Mouse (Mus musculus) midbrain, embryonic 11.5 days (tissue): ENCODE data around the gene Sh3pxd2b. TPM values are rescaled to one million over a fixed set of nuclear protein-coding genes. Genes with fewer than 3 reads are reported as not detected.

Experiments used
- ATAC-seq: fragments of 200-750 bp; cut with Nextera tagmentation; 2 replicates; pipeline ENCODE4 v1.8.0; 2017; ENCODE audit warnings: moderate TSS enrichment, moderate library complexity; ENCODE audit not compliant: low FRiP score
- DNase-seq: peaks from one replicate; pipeline ENCODE4 v3.0.0; 2015; ENCODE audit warnings: low spot score; ENCODE audit errors: missing footprints
- H3K27ac ChIP-seq: fragments of 300-500 bp; sonication (generic); 2 replicates; pipeline ENCODE4 v1.5.1; 2014; ENCODE audit warnings: low read depth, low read length
- H3K27me3 ChIP-seq: fragments of 300-500 bp; sonication (generic); 2 replicates; pipeline ENCODE4 v1.6.1; 2014; ENCODE audit warnings: mild to moderate bottlenecking, low read length, moderate library complexity, mixed read lengths; ENCODE audit not compliant: control insufficient read depth, insufficient read depth
- H3K36me3 ChIP-seq: fragments of 300-500 bp; sonication (generic); 2 replicates; pipeline ENCODE4 v1.6.1; 2014; ENCODE audit warnings: mild to moderate bottlenecking, low read length, moderate library complexity, mixed read lengths; ENCODE audit not compliant: control insufficient read depth, insufficient read depth
- H3K4me1 ChIP-seq: fragments of 300-500 bp; sonication (generic); 2 replicates; pipeline ENCODE4 v1.6.1; 2014; ENCODE audit warnings: low read length; ENCODE audit not compliant: control insufficient read depth, insufficient read depth
- H3K4me2 ChIP-seq: fragments of 300-500 bp; sonication (generic); 2 replicates; pipeline ENCODE4 v1.6.1; 2014; ENCODE audit warnings: mild to moderate bottlenecking, moderate library complexity
- H3K4me3 ChIP-seq: fragments of 300-500 bp; sonication (generic); 2 replicates; pipeline ENCODE4 v1.5.1; 2014; ENCODE audit warnings: low read depth, low read length
- H3K9ac ChIP-seq: fragments of 300-500 bp; sonication (generic); 2 replicates; pipeline ENCODE4 v1.6.1; 2014; ENCODE audit warnings: low read length
- H3K9me3 ChIP-seq: fragments of 300-500 bp; sonication (generic); 2 replicates; pipeline ENCODE4 v1.6.1; 2016; ENCODE audit warnings: low read length; ENCODE audit not compliant: control insufficient read depth
- WGBS: fragments of 180-500 bp; shearing (Covaris S2); extraction: QIAGEN DNeasy Blood & Tissue Kit; methylation state at CpG from one replicate; pipeline ENCODE4 v1.1.7; 2014; 5-methylcytosine and 5-hydroxymethylcytosine counted together
- polyA plus RNA-seq: library from polyadenylated mRNA; unstranded; fragments of >200 nt; fragmentation: Nextera tagmentation; extraction: Ambion mirVana; gene quantifications from 2 replicates; pipeline ENCODE4 v1.2.1, GENCODE M21; 2014

The Sh3pxd2b gene
- polyA plus RNA-seq, 1 experiment from 2014 or later: 23.2 TPM

DNA sequence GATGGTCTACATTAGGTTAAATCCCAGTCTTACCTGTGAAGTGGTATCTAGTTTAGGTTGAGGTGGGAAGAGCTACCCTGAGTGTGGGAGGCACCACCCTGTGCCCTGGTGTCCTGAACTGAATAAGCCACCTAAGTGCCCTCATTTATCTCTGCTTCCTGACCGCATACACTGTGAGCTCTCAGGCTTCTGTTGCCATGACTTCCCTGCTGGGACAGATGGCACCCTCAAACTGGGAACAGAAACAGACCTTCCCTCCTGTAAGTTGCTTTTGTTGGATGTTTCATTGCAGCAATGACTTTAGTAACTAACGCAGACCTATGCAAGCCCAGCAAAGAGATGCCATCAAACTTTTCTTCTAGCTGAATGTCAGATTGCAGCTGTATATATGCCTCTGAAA is 14.4 kb upstream of the Sh3pxd2b start:
- H3K4me3 ChIP-seq: no peak overlapping the region
- WGBS: 90% methylated on average over 2 of the region's 2 CpGs
- H3K9ac ChIP-seq: no peak overlapping the region
- ATAC-seq: no peak
- H3K4me1 ChIP-seq: no peaks in the 10 kb centered on the region
- no peaks in the 10 kb centered on the region for H3K27me3 ChIP-seq
- no peaks in the 10 kb centered on the region for H3K9me3 ChIP-seq
- no peaks in the 10 kb centered on the region for H3K36me3 ChIP-seq
- H3K27ac ChIP-seq: no peak overlapping the region
- no peak for DNase-seq
- H3K4me2 ChIP-seq: no peak overlapping the region

DNA sequence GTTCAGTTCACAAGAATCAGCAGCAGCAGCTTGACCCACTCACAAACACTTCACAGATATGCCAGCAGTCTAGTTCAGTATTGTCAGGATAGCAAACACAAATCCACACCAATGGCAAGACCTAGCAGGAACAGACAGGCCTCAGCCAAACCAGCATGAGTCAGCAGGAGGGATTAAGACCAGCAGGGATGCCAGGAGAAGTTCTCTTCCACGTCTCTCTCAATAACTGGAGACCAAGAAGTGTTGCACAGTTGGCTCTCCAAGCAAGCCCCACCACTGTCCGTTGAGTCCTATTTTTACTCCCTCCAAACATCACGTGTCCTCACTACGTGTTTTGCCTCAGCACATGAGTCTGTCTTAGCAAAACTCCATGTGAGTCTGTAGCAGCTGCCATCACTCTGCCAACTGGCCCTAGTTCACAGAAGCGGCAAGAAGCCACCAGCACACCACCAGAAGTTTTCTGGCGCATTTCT is 11.1 kb upstream of the Sh3pxd2b start:
- DNase-seq (no peak), ATAC-seq (no peak)
- H3K27ac ChIP-seq: no peak overlapping the region
- no peak overlapping the region for H3K4me3 ChIP-seq
- no peak overlapping the region for H3K4me2 ChIP-seq
- H3K4me1 ChIP-seq: no peaks in the 10 kb centered on the region
- H3K9ac ChIP-seq: no peak overlapping the region
- H3K36me3 ChIP-seq: no peaks in the 10 kb centered on the region
- H3K9me3 ChIP-seq: no peaks in the 10 kb centered on the region
- H3K27me3 ChIP-seq: no peaks in the 10 kb centered on the region
- 84% methylated on average over 6 of the region's 6 CpGs for WGBS

DNA sequence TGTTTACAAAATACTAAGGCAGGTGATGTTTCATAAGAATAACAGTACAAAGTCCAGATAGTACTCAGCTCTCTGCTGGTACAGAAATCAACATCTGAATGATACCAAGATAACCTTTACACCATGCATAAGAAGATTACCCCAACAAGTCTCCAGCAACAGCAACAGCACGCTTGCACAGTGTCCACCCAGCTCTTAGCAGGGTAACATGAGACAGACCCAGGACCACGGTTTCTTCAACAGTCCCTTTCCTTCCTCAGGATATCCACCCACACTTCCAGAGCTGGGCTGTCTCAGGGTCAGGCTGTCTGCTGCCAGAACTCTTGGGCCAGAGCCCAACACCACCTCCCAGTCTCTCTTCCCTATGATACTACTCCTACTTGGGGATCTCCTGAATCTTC is 8.5 kb upstream of the Sh3pxd2b start:
- H3K27me3 ChIP-seq: no peaks in the 10 kb centered on the region
- no peak overlapping the region for H3K4me2 ChIP-seq
- no peak overlapping the region for H3K4me3 ChIP-seq
- no peaks in the 10 kb centered on the region for H3K9me3 ChIP-seq
- no peaks in the 10 kb centered on the region for H3K36me3 ChIP-seq
- no peak overlapping the region for H3K27ac ChIP-seq
- H3K4me1 ChIP-seq: no peaks in the 10 kb centered on the region
- DNase-seq: no peak
- no peak overlapping the region for H3K9ac ChIP-seq
- ATAC-seq: no peak
- WGBS: 80% methylated on average over 2 of the region's 2 CpGs

DNA sequence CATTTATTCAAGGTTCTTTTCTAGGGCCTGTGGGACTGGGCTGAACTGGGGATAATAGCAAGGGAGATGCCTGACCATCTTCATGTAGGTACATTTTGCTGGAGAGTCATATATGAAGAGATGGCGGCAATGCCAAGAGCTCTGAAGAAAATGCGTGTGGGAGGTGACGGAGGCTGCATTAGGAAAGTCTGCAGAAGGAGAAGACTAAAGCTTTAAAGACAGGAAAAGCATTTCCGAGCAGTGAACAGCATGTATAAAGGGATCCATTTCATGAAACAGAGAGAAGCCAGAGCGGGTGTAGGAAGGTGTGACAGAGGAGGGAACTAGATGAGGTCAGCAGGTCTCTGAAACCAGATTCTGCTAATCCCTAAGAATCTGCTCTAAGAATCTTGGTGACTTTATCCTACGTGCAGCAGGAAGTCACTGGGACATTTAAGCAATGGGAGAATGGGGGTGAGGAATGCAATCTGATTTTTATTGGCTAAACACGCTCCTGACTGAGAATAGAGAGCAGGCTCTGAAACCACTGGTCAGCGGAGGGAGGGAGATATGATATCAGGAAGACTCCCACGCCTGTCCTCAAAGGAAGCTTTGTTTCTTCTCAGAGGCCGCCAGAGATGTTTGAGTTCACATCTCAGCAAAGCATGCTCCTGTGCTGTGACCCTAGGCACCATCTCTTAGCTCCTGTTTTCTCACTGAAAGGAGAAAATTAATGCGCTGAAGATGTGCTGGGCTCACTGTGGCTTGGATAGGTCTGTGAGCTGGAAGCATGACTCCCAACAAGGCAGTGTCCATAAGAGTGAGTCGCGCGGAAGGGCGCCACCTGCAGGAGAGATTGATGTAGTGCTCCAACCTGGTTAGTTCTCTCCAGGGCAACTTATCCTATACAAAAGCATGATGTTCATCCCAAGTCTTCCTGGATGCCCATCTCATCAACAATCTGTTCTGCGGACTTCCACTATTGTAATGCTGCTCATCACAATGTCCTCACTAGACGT is 6.8 kb upstream of the Sh3pxd2b start:
- no peak overlapping the region for H3K27ac ChIP-seq
- 49% methylated on average over 17 of the region's 17 CpGs for WGBS
- no peaks in the 10 kb centered on the region for H3K36me3 ChIP-seq
- no peak overlapping the region for H3K4me2 ChIP-seq
- DNase-seq (peak; percentile 95), ATAC-seq (peak; percentile 65; the same call in 1 of the 2 replicates)
- H3K9me3 ChIP-seq: no peaks in the 10 kb centered on the region
- H3K9ac ChIP-seq: no peak overlapping the region
- H3K27me3 ChIP-seq: no peaks in the 10 kb centered on the region
- H3K4me3 ChIP-seq: no peak overlapping the region
- no peaks in the 10 kb centered on the region for H3K4me1 ChIP-seq

DNA sequence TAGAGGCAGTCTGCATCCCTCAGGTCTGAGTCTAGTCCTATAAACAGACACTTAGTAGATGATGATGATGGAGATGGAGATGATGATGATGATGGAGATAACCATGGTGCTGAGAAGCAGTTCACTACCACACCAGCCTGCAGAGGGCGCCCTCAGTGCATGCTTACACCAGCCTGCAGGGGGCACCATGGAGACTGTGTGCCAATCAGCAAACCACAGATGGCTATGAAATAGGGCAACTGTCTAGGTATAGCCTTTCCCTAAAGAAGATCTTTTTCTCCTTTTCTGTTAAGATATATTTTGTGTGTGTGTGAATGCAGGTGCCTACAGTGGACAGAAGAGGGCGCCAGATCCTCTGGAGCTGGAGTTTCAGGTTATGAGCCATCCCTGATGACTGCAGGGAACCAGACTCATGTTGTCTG is 4.8 kb upstream of the Sh3pxd2b start:
- peaks cover 6% of the 10 kb centered on the region for H3K4me1 ChIP-seq
- WGBS: 0% methylated on average over 2 of the region's 2 CpGs

DNA sequence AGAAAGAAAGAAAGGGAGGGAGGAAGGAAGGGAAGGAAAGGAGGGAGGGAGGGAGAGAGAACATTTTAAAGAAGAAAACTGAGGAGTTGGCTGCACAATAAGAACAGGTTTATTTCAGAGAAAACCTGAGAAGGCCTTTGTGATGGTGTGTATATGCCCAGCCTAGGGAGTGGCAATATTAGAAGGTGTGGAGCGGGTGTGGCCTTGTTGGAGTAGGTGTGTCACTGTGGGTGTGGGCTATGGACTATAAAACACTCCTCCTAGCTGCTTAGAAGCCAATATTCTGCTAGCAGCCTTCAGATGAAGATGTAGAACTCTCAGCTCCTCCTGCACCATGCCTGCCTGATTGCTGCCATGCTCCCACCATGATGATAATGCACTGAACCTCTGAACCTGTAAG is 4.3 kb upstream of the Sh3pxd2b start:
- 91% methylated on average over 1 of the region's 1 CpGs for WGBS
- H3K4me3 ChIP-seq: no peak overlapping the region

More for the DNA sequence above, 4.8 kb upstream of the Sh3pxd2b start:
- Histone ChIP-seq H3K27me3 (no peaks in the 10 kb centered on the region), H3K4me2 (no peak overlapping the region), H3K9ac (no peak overlapping the region), H3K27ac (no peak overlapping the region), H3K9me3 (no peaks in the 10 kb centered on the region), H3K4me3 (no peak overlapping the region), H3K36me3 (no peaks in the 10 kb centered on the region)
- ATAC-seq (no peak), DNase-seq (peak; percentile 87)

DNA sequence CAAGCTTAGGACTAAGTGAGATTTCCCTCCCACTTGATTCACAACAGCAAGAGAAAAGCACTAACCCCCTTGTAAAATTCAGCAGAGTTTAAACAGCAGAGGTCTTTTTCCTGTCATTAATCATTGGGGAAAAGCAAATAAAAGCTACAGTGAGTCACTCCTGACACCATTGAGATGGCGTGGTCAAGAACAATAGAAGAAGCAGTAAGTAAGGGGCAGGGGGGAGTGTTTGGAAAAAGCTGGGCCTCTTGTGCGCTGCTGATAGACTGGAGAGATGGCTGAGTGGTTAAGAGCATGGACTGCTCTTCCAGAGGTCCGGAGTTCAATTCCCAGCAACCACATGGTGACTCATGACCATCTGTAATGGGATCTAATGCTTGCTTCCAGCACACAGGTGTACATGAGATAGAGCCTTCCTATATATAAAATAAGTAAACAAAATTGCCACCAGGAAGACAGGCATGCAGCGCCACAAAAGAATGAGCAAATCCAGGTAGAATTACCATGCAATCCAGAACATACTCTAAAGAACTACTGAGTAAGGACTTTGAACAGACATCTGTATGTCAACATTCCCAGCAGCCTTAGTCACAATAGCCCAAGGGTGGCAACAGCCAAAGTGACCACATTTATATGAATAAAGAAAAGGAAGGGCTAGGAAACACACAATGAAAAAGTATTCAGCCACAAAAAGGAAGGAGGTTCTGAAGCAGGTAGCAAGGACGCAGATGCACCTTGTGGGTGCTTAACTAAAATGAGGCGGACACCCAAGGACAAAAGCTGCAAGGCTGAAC is 1.9 kb upstream of the Sh3pxd2b start:
- Histone ChIP-seq H3K27ac (no peak overlapping the region), H3K27me3 (no peaks in the 10 kb centered on the region), H3K36me3 (no peaks in the 10 kb centered on the region), H3K4me3 (no peak overlapping the region), H3K4me2 (no peak overlapping the region), H3K4me1 (peaks cover 23% of the 10 kb centered on the region), H3K9ac (no peak overlapping the region), H3K9me3 (no peaks in the 10 kb centered on the region)
- DNase-seq (no peak), ATAC-seq (no peak)
- WGBS: 82% methylated on average over 6 of the region's 6 CpGs

More for the DNA sequence above, 4.3 kb upstream of the Sh3pxd2b start:
- peaks cover 7% of the 10 kb centered on the region for H3K4me1 ChIP-seq
- DNase-seq (no peak), ATAC-seq (no peak)
- no peak overlapping the region for H3K27ac ChIP-seq
- H3K36me3 ChIP-seq: no peaks in the 10 kb centered on the region
- no peak overlapping the region for H3K9ac ChIP-seq
- no peaks in the 10 kb centered on the region for H3K9me3 ChIP-seq
- no peaks in the 10 kb centered on the region for H3K27me3 ChIP-seq
- no peak overlapping the region for H3K4me2 ChIP-seq

DNA sequence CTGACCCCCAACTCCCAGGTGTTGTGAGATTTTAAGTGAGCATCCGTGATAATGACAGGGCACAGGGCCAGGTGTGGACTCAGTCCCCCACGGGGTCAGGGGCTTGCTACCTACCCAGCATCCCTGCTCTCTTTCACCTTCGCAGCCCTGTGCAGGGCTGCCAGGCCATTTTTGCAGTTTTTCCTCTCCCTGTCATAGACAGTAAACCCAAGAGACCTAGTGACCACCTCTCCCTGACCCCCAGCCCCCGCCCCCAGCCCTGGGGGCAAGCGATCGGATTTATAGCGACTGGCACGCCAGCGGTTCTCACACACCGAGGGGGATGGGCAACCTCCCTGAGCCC is 385 bp upstream of the Sh3pxd2b start:
- ATAC-seq: peak; percentile 58
- 5% methylated on average over 10 of the region's 10 CpGs for WGBS
- H3K9ac ChIP-seq: peak overlapping the region; percentile 98
- no peaks in the 10 kb centered on the region for H3K36me3 ChIP-seq
- DNase-seq: peak; percentile 97
- no peaks in the 10 kb centered on the region for H3K9me3 ChIP-seq
- H3K27me3 ChIP-seq: no peaks in the 10 kb centered on the region
- peak overlapping the region; percentile 87 for H3K4me3 ChIP-seq
- peaks cover 23% of the 10 kb centered on the region for H3K4me1 ChIP-seq
- H3K4me2 ChIP-seq: peak overlapping the region; percentile 88
- peak overlapping the region; percentile 68 for H3K27ac ChIP-seq
